Mouse (Mus musculus) forebrain, postnatal 0 days (tissue): ENCODE results near the gene Pnrc1. TPM values are rescaled to one million over a fixed set of nuclear protein-coding genes. Genes with fewer than 3 reads are reported as not detected.

ENCODE experiments used
- ATAC-seq: fragments of 200-750 bp; cut with Nextera tagmentation; 2 replicates; pipeline ENCODE4 v1.8.0; 2017; ENCODE audit warnings: mild to moderate bottlenecking, moderate library complexity
- DNase-seq: peaks from one replicate; pipeline ENCODE4 v3.0.0-alpha.2; 2015
- H3K27ac ChIP-seq: fragments of 300-500 bp; sonication (generic); 2 replicates; pipeline ENCODE4 v1.5.1; 2014; ENCODE audit warnings: low read depth, mild to moderate bottlenecking, antibody characterized with exemption, low read length, moderate library complexity, mixed read lengths
- H3K27me3 ChIP-seq: fragments of 300-500 bp; sonication (generic); 2 replicates; pipeline ENCODE4 v1.6.1; 2014; ENCODE audit warnings: mild to moderate bottlenecking, low read length, mixed read lengths; ENCODE audit not compliant: insufficient read depth
- H3K36me3 ChIP-seq: fragments of 300-500 bp; sonication (generic); 2 replicates; pipeline ENCODE4 v1.6.1; 2014; ENCODE audit warnings: mild to moderate bottlenecking, moderate library complexity; ENCODE audit not compliant: insufficient read depth
- H3K4me1 ChIP-seq: fragments of 300-500 bp; sonication (generic); 2 replicates; pipeline ENCODE4 v1.6.1; 2014; ENCODE audit warnings: antibody characterized with exemption; ENCODE audit not compliant: insufficient read depth
- H3K4me2 ChIP-seq: fragments of 300-500 bp; sonication (generic); 2 replicates; pipeline ENCODE4 v1.6.1; 2014; ENCODE audit warnings: low read depth, mild to moderate bottlenecking, moderate library complexity
- H3K4me3 ChIP-seq: fragments of 300-500 bp; sonication (generic); 2 replicates; pipeline ENCODE4 v1.5.1; 2014; ENCODE audit warnings: low read depth, low read length, mixed read lengths
- H3K9ac ChIP-seq: fragments of 300-500 bp; sonication (generic); 2 replicates; pipeline ENCODE4 v1.6.1; 2014; ENCODE audit warnings: mild to moderate bottlenecking
- H3K9me3 ChIP-seq: fragments of 300-500 bp; sonication (generic); 2 replicates; pipeline ENCODE4 v1.6.1; 2016; ENCODE audit warnings: low read length
- CTCF ChIP-seq: sonication (generic); IDR thresholded peaks from 2 replicates; pipeline ENCODE4 v1.5.1; 2016; ENCODE audit warnings: antibody characterized with exemption, control low read depth, low read depth
- WGBS: fragments of 180-500 bp; shearing (Covaris S2); extraction: QIAGEN DNeasy Blood & Tissue Kit; methylation state at CpG from one replicate; pipeline ENCODE4 v1.1.7; 2014; 5-methylcytosine and 5-hydroxymethylcytosine counted together
- polyA plus RNA-seq: library from polyadenylated mRNA; unstranded; fragments of >200 nt; fragmentation: Nextera tagmentation; extraction: Ambion mirVana; gene quantifications from 2 replicates; pipeline ENCODE4 v1.2.1, GENCODE M21; 2015
- total RNA-seq: library from RNA; depleted of rRNA; stranded (reverse); fragments of >200 nt; gene quantifications from 2 replicates; pipeline ENCODE4 v1.2.3, GENCODE M21; 2014

Gene Pnrc1
- total and polyA plus RNA-seq, 2 experiments from 2014 or later: 55.1 to 112 TPM

DNA sequence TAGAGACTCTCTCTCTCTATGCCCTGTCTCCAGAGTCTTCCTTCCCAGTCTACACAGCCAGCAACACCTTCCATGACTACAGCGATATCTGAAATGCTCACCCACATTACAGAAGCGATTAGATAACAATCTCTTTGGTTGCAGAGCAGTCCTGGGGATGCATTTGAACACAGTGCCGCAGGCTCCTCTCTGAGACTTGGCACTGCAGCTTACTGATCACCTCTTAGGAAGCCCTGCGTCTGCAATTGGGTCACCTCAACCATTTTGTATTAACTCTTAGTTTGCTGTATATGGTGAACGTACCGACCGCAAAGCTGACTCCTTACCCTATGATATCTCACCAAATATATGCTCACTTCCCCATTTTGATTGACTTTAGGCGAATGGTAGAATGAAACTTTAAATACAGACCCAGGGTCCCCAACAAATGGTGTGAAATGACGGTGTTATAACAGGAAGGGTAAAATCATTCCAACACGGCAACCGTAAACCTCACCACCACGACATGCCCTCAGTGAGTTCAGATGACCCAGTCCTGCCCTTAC lies 785 bp downstream of the Pnrc1 start:
- no peak overlapping the region for H3K4me3 ChIP-seq
- H3K9me3 ChIP-seq: no peaks in the 10 kb centered on the region
- no peaks in the 10 kb centered on the region for H3K4me1 ChIP-seq
- no peak overlapping the region for H3K27ac ChIP-seq
- H3K4me2 ChIP-seq: no peak overlapping the region
- H3K36me3 ChIP-seq: no peaks in the 10 kb centered on the region
- WGBS: 89% methylated on average over 12 of the region's 12 CpGs
- H3K9ac ChIP-seq: no peak overlapping the region
- H3K27me3 ChIP-seq: no peaks in the 10 kb centered on the region
- ATAC-seq: no peak
- no peak for DNase-seq
- no peak for TF ChIP-seq CTCF

- DNase-seq (no peak), ATAC-seq (no peak)
- TF ChIP-seq CTCF: no peak
- 86% methylated on average over 8 of the region's 8 CpGs for WGBS
- Histone ChIP-seq H3K9ac (no peak overlapping the region), H3K36me3 (no peaks in the 10 kb centered on the region), H3K4me3 (no peak overlapping the region), H3K27me3 (no peaks in the 10 kb centered on the region), H3K4me2 (no peak overlapping the region), H3K4me1 (no peaks in the 10 kb centered on the region), H3K9me3 (no peaks in the 10 kb centered on the region), H3K27ac (no peak overlapping the region)
Observed at GRCm38 (mm10) chr4:33285448-33285847, 4.5 kb downstream of the Pnrc1 start.

GRCm38 (mm10) chr4:33284083-33284880 lies 5.7 kb downstream of the Pnrc1 start:
- no peaks in the 10 kb centered on the region for H3K4me1 ChIP-seq
- no peaks in the 10 kb centered on the region for H3K36me3 ChIP-seq
- H3K27me3 ChIP-seq: no peaks in the 10 kb centered on the region
- H3K4me3 ChIP-seq: no peak overlapping the region
- WGBS: 86% methylated on average over 5 of the region's 5 CpGs
- H3K9me3 ChIP-seq: no peaks in the 10 kb centered on the region
- H3K9ac ChIP-seq: no peak overlapping the region
- DNase-seq: no peak
- H3K27ac ChIP-seq: no peak overlapping the region
- H3K4me2 ChIP-seq: no peak overlapping the region
- ATAC-seq: no peak
- no peak for TF ChIP-seq CTCF

DNA sequence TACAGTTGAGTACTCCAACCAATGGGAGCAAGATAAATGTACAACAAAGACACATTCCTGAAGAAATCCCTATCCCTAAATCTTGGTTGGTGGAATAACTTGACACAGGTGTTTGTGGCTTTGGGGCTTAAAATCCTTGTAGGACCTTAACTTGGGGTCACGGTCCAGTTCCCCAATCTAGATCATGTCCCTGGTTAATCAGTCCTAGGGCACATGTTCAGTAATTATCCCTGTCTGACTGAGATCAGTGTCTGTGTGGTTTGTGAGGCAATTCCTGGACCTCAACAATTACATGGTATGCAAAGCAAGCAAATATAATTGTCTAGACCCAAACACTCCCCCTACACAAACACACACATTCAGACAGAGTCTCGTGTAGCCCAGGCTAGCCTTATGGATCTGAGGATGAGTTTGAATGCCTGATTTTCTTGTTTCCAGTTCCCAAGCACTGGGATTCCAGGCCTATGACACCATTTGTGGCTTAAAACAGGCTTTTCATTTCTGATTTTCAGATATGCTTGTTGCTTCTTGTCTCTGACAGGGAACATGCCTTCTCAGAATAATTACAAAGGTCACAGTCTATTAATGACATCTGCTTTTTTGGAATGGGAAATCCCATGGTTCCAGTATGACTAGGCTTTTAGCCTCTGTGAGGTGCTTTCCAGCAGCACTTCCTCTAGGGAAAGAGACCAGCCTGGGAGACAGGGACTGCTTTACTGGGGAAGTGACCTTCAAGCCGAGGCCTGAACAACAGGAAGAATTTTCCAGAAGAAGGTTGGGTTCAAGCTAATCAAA lies 7.9 kb downstream of the Pnrc1 start:
- Histone ChIP-seq H3K4me1 (no peaks in the 10 kb centered on the region), H3K27me3 (no peaks in the 10 kb centered on the region), H3K4me2 (no peak overlapping the region), H3K36me3 (no peaks in the 10 kb centered on the region), H3K9me3 (no peaks in the 10 kb centered on the region), H3K27ac (no peak overlapping the region), H3K4me3 (no peak overlapping the region), H3K9ac (no peak overlapping the region)
- TF ChIP-seq CTCF: no peak
- whole genome bisulfite sequencing: 92% methylated on average over 3 of the region's 3 CpGs
- DNase-seq (no peak), ATAC-seq (no peak)

DNA sequence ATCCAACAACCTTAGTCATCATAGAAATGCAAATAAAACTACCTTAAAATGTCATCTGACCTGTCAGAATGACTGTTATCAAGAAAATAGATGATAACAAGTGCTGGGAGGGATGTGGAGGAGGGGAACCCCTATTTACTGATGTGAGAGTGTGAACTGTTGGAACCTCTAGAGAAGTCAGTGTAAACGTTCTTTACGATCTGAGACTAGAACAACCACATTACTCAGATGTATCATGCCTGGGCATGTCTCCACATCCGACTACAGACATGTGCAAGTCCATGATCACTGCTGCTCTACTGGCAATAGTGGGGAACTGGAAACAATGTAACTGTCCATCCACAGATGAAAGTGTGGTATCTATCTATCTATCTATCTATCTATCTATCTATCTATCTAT lies 16.5 kb downstream of the Pnrc1 start:
- no peaks in the 10 kb centered on the region for H3K9me3 ChIP-seq
- no peak for ATAC-seq
- no peaks in the 10 kb centered on the region for H3K4me1 ChIP-seq
- no peak overlapping the region for H3K27ac ChIP-seq
- 85% methylated on average over 3 of the region's 3 CpGs for WGBS
- no peak for DNase-seq
- no peak overlapping the region for H3K9ac ChIP-seq
- H3K27me3 ChIP-seq: no peaks in the 10 kb centered on the region
- TF ChIP-seq CTCF: no peak
- no peak overlapping the region for H3K4me2 ChIP-seq
- no peaks in the 10 kb centered on the region for H3K36me3 ChIP-seq
- no peak overlapping the region for H3K4me3 ChIP-seq

GRCm38 (mm10) chr4:33270386-33271314 lies 19.3 kb downstream of the Pnrc1 start:
- H3K4me2 ChIP-seq: no peak overlapping the region
- H3K9ac ChIP-seq: no peak overlapping the region
- H3K4me3 ChIP-seq: no peak overlapping the region
- ATAC-seq (no peak), DNase-seq (no peak)
- no peaks in the 10 kb centered on the region for H3K4me1 ChIP-seq
- H3K27me3 ChIP-seq: no peaks in the 10 kb centered on the region
- WGBS: 81% methylated on average over 11 of the region's 11 CpGs
- no peak for TF ChIP-seq CTCF
- H3K27ac ChIP-seq: no peak overlapping the region
- no peaks in the 10 kb centered on the region for H3K36me3 ChIP-seq
- H3K9me3 ChIP-seq: no peaks in the 10 kb centered on the region
